Mouse (Mus musculus): ENCODE data around the gene B4galt2. TPM values are rescaled to one million over a fixed set of nuclear protein-coding genes. Genes with fewer than 3 reads are reported as not detected.
A peak's percentile ranks its signal among the peaks of the same experiment; 100 is the strongest.

The B4galt2 gene
- polyA plus RNA-seq, 1 experiment = 122 TPM

DNA sequence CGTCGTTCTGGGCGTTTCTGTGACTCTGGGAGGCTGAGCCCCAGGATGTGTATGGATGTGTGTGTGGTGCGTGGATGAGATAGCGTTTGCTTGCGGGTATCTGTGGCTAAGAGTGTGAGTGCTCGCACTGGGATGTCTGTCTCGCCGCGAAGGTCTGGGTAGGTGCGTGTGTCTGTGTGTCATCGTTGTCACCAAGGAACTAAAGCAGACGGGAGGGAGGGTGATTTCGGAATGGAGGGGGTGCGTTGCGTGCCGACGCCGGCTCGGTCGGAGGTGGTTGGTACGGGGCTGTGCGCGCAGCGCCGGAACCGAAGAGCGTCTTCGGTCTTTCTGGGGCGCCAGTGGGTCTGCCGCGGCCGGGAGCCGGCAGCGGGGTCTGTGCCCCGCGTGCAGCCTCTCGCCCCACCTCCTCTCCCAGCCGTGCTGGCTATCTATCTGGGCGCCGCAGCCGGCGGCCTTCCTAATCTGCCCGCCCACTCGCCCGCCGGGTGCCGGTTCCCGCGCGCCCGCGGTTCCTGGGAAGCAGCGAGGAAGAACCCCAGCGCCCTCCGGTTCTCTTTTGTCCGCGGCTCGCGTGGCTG lies 47.7 kb downstream of the B4galt2 start:
- H3K4me3 ChIP-seq (ENCODE audit: insufficient read depth, low read length) = peak overlapping the region; percentile 78
- peak overlapping the region; percentile 86 for H3K27ac ChIP-seq (ENCODE audit: insufficient read depth, low read length)
- no peaks in the 10 kb centered on the region for H3K4me1 ChIP-seq (ENCODE audit: control insufficient read depth, insufficient read depth, low read length)
- no peak for TF ChIP-seq CTCF (IDR thresholded peaks at IDR 0.05; ENCODE audit: extremely low read depth, insufficient read depth, low read length)
- peak; percentile 78 for TF ChIP-seq POLR2A (IDR thresholded peaks at IDR 0.05; ENCODE audit: extremely low read depth, insufficient read depth, low read length)

DNA sequence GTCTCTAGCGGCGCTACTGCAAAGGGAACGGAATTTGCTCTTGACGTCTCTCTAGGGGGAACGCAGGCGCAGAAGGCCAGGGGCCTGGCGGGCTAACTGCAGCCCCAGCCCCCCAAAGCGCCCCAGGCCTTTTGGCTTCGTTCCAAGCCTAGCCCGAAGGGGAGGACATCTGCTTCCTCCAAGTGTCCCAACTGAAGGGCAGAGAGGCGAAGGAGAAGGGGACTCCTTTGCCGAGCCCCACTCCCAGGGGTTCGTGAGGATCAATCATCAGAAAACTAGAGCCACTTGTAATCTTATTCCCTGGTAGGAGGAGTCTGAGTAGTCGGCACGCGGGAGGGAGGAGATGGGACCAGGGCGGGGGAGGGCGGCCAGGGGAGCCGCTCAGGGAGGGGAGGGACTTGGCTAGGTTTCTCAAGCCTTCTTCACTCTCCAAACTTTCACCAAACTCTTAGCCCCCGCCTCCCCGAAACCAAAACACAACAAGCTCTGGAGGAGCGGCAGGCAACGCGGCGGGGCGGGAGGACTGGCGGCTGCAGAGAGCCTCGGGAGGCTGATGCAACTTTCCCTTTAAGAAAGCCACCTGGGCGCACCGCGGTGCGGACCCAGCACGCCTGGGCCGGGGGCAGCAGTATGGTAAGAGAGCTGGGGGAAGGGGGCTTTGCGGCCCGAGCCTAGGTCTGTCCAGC lies 48.3 kb downstream of the B4galt2 start:
- peak overlapping the region; percentile 86 for H3K27ac ChIP-seq (ENCODE audit: insufficient read depth, low read length)
- peak overlapping the region; percentile 78 for H3K4me3 ChIP-seq (ENCODE audit: insufficient read depth, low read length)
- TF ChIP-seq POLR2A (IDR thresholded peaks at IDR 0.05; ENCODE audit: extremely low read depth, insufficient read depth, low read length) (no peak), CTCF (IDR thresholded peaks at IDR 0.05; ENCODE audit: extremely low read depth, insufficient read depth, low read length) (no peak)
- no peaks in the 10 kb centered on the region for H3K4me1 ChIP-seq (ENCODE audit: control insufficient read depth, insufficient read depth, low read length)

DNA sequence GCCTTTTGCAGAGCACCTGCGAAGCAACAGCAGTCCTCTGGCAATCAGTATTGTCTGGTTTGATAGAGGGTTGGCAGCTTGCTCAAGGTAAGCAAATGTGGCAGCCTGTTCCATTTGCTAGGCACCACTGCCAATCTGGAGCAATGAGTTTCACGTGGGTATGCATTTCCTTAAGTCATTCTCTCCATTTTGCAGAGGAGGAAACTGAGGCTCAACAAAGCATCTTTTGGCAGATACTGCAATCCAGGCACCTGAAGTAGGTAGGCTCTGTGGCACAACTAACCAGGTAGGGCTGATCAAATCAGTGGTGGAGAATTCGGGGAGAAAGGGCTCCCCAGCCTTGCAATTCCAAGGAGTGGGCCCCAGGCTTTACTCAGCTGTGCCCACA lies 48.8 kb downstream of the B4galt2 start, which contains the start of gene Slc6a9:
Slc6a9 (plus strand) TSS at position 50 of the 388 bp plus-strand sequence.
- peak within 1 kb of the TSS; percentile 78 for H3K4me3 ChIP-seq (ENCODE audit: insufficient read depth, low read length)
- H3K4me1 ChIP-seq (ENCODE audit: control insufficient read depth, insufficient read depth, low read length) = no peaks in the 10 kb centered on the region
- H3K27ac ChIP-seq (ENCODE audit: insufficient read depth, low read length) = peak within 1 kb of the TSS; percentile 86
- no peak for TF ChIP-seq POLR2A (IDR thresholded peaks at IDR 0.05; ENCODE audit: extremely low read depth, insufficient read depth, low read length)
- TF ChIP-seq CTCF (IDR thresholded peaks at IDR 0.05; ENCODE audit: extremely low read depth, insufficient read depth, low read length) = no peak

DNA sequence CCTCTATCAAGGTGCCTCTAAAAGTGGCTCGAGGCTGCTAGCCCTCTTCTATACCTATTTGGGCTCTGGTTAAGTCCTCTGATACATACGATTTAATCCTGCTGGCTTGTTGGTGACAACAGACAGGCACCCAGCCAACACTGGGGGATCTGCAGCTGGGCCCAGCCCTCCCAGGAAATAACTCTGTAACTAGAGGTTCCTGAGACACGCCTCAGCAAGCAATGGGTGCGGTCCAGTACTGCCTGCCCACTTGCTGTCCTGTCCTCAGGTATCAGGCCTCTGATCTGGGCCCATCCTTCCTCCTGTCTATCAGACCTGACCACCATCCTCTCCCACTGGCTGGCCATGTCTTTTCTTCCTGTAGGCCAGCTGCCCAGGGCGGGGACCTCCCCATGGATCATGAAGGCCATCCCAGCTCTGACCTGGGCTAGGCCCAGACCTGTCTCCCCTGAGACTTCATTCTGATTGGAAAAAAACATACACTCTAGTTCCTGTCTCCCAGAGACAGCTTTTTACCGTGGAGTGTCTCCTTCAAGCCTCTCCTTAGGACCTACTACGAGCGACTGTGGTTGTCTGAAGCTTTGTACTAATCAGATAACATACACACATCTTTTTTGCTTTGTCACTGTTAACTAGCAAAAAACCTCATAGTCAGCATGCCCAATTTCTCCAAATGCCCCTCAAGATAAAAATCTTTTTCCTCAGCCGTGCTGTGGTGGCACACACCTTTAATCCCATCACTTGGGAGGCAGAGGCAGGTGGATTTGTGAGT lies 51.2 kb downstream of the B4galt2 start:
- Histone ChIP-seq H3K4me3 (ENCODE audit: insufficient read depth, low read length) (no peak overlapping the region), H3K27ac (ENCODE audit: insufficient read depth, low read length) (no peak overlapping the region), H3K4me1 (ENCODE audit: control insufficient read depth, insufficient read depth, low read length) (no peaks in the 10 kb centered on the region)
- TF ChIP-seq POLR2A (IDR thresholded peaks at IDR 0.05; ENCODE audit: extremely low read depth, insufficient read depth, low read length) (no peak), CTCF (IDR thresholded peaks at IDR 0.05; ENCODE audit: extremely low read depth, insufficient read depth, low read length) (no peak)

DNA sequence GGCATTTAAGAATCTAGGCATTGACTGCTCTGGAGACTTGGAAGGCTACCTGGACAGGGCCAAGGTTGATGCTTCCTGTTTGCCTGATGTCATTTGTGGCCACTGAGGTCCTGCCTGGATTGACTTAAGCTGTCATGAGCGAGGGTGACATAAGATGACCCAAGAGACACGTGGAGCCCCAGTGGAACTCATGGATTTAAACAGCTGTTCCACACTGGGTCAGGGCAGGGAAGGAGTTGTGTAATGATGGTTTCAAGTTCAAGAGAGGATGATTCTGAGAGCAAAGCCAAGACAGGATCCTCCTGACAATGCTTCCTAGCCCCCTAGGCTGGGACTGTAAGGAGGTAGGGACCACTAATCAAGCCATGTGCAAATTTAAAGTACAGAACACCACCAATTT lies 51.8 kb downstream of the B4galt2 start:
- TF ChIP-seq CTCF (IDR thresholded peaks at IDR 0.05; ENCODE audit: extremely low read depth, insufficient read depth, low read length) = no peak
- TF ChIP-seq POLR2A (IDR thresholded peaks at IDR 0.05; ENCODE audit: extremely low read depth, insufficient read depth, low read length) = no peak
- H3K4me3 ChIP-seq (ENCODE audit: insufficient read depth, low read length) = no peak overlapping the region
- no peak overlapping the region for H3K27ac ChIP-seq (ENCODE audit: insufficient read depth, low read length)
- no peaks in the 10 kb centered on the region for H3K4me1 ChIP-seq (ENCODE audit: control insufficient read depth, insufficient read depth, low read length)

DNA sequence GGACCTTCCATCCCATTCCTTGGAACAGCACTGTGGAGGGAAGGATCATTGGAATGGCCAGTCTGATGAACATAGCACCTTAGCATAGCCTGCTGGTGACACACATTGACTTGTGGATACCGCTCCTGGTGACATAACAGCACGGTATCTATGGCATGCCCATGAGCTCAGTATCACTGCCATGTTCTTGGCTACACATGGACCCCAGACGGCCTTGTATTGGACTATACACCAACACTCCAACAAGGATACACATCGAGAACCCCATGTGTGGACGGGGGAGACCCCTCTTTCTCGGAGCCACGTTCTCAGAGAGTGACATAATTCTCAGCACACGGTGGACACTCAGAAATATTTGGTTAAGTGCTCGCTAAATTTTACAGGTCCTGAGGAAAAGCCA lies 52.5 kb downstream of the B4galt2 start:
- H3K4me3 ChIP-seq (ENCODE audit: insufficient read depth, low read length) = no peak overlapping the region
- no peak overlapping the region for H3K27ac ChIP-seq (ENCODE audit: insufficient read depth, low read length)
- TF ChIP-seq POLR2A (IDR thresholded peaks at IDR 0.05; ENCODE audit: extremely low read depth, insufficient read depth, low read length) (no peak), CTCF (IDR thresholded peaks at IDR 0.05; ENCODE audit: extremely low read depth, insufficient read depth, low read length) (no peak)
- H3K4me1 ChIP-seq (ENCODE audit: control insufficient read depth, insufficient read depth, low read length) = no peaks in the 10 kb centered on the region

DNA sequence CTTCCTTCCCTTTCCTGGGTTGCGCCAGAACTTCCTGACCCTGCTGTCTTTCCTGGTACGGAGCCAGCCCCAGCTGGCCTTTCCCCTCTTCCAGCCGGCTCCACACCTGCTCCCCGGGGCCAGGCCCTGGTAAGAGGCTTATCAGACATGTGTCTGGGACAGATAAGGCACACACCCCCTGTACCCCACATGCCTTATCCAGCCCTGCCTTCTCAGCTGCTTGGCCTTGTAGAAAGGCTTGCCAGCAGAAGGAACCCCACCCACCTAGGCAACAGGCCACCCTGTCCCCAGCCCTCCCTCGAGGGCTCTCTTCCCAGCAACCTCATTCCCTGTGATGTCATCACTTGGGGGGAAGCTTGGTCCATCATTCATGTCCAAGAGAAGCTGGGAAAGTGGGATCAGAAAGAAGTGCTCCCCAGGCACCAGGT lies 53.1 kb downstream of the B4galt2 start:
- no peak overlapping the region for H3K4me3 ChIP-seq (ENCODE audit: insufficient read depth, low read length)
- no peaks in the 10 kb centered on the region for H3K4me1 ChIP-seq (ENCODE audit: control insufficient read depth, insufficient read depth, low read length)
- TF ChIP-seq CTCF (IDR thresholded peaks at IDR 0.05; ENCODE audit: extremely low read depth, insufficient read depth, low read length) (no peak), POLR2A (IDR thresholded peaks at IDR 0.05; ENCODE audit: extremely low read depth, insufficient read depth, low read length) (no peak)
- H3K27ac ChIP-seq (ENCODE audit: insufficient read depth, low read length) = no peak overlapping the region

DNA sequence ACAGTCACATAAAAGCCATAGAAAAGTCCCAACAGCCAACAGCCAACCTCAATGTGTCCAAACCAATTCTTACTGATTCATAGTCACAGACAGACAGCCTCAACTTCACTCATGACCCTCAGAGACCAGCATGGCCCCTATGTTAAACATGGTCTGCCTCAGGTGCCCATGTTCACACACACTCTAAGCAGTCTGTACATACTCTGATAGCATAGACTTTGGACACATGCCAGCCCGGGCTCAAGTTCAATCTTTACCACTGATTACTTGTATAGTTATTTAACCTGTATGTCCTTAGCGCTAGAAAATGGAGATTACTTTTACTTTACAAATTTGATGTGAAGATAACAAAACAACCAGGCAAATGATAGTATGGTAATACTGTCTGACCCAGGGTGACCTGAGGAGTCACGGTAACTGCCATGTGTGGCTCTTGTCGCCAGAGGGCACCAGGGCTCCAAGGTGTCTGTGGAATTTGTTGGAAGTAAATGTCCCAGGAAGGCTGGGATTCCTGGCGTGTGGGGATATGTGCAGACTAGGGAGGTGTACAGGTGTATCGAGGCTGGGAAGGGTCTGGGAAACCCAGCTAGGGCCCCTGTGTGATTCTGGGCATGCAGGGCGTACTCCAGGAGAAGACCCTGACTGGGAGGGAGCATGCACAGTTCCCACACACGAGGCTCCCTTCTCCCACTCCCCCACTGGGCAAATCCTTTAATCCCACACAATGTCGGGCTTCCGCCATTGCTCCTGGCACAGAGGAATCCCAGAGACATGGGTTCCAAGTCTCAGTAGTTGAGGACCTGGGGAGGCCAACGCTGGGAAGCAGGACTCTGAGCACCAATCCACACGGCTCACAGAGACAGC lies 53.8 kb downstream of the B4galt2 start:
- Histone ChIP-seq H3K4me1 (ENCODE audit: control insufficient read depth, insufficient read depth, low read length) (no peaks in the 10 kb centered on the region), H3K27ac (ENCODE audit: insufficient read depth, low read length) (no peak overlapping the region), H3K4me3 (ENCODE audit: insufficient read depth, low read length) (no peak overlapping the region)
- TF ChIP-seq POLR2A (IDR thresholded peaks at IDR 0.05; ENCODE audit: extremely low read depth, insufficient read depth, low read length) (no peak), CTCF (IDR thresholded peaks at IDR 0.05; ENCODE audit: extremely low read depth, insufficient read depth, low read length) (peak; percentile 94)

DNA sequence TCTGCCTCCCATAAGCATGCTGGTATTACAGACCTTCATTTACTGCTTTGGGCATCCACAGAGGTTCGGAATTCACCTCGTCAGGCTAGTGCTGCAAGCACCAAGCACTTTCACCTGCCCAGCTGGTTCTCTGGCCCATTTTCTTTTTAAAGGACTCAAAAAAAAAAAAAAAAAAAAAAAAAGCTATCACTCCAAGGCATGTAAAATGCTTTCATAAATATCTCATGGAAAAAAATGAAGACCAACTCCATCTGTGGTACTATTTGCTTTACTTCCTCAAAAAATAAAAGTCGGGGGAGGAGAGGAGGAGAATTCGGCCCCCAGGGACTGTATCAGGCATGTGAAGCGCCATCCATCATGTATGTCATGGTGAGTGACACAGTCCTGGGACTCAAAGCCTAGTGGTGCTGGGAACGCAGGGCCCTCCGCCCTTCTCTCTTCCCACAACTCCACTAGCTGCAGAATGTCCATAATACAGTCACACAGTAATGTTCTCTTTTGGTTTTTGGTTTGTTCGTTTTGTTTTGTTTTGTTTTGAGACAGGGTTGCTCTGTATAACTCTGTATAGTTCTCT lies 54.6 kb downstream of the B4galt2 start:
- H3K4me3 ChIP-seq (ENCODE audit: insufficient read depth, low read length) = no peak overlapping the region
- no peak overlapping the region for H3K27ac ChIP-seq (ENCODE audit: insufficient read depth, low read length)
- no peak for TF ChIP-seq POLR2A (IDR thresholded peaks at IDR 0.05; ENCODE audit: extremely low read depth, insufficient read depth, low read length)
- TF ChIP-seq CTCF (IDR thresholded peaks at IDR 0.05; ENCODE audit: extremely low read depth, insufficient read depth, low read length) = no peak
- no peaks in the 10 kb centered on the region for H3K4me1 ChIP-seq (ENCODE audit: control insufficient read depth, insufficient read depth, low read length)

Other genes with a start within 250 kb of the B4galt2 start
- gene Dmap1, start 201.2 kb downstream of the B4galt2 start, polyA plus RNA-seq (2012; rRNA removed) = 48.0 and 49.6 TPM in 2 replicates
- gene Gm12845, start 159.1 kb downstream of the B4galt2 start, polyA plus RNA-seq (2012; rRNA removed) = not detected in 2 replicates
- not detected in 2 replicates for gene Klf17, start 117.8 kb downstream of the B4galt2 start, polyA plus RNA-seq (2012; rRNA removed)
- gene Slc6a9, start 49.0 kb downstream of the B4galt2 start, polyA plus RNA-seq (2012; rRNA removed) = 50.6 and 56.0 TPM in 2 replicates
- 1.4 and 2.1 TPM in 2 replicates for gene Ccdc24, start 10.9 kb downstream of the B4galt2 start, polyA plus RNA-seq (2012; rRNA removed)
- 800 and 801 TPM in 2 replicates for gene Atp6v0b, start 3.8 kb upstream of the B4galt2 start, polyA plus RNA-seq (2012; rRNA removed)
- gene Dph2, start 8.5 kb upstream of the B4galt2 start, polyA plus RNA-seq (2012; rRNA removed) = 13.8 and 14.4 TPM in 2 replicates
- gene Ipo13, start 31.5 kb upstream of the B4galt2 start, polyA plus RNA-seq (2012; rRNA removed) = 124 and 127 TPM in 2 replicates
- 0.65 and 0.78 TPM in 2 replicates for gene Artn, start 46.3 kb upstream of the B4galt2 start, polyA plus RNA-seq (2012; rRNA removed)

Measured in cortical plate, adult 2 months (tissue).